Mouse (Mus musculus) ES-E14 (cell line): ENCODE measurements around the gene St8sia6.

Source experiments
- CHD2 ChIP-seq: IDR thresholded peaks from 2 replicates; pipeline ENCODE4 v1.6.1; 2014; ENCODE audit warnings: mild to moderate bottlenecking, low read depth, low read length, inconsistent platforms
- ZC3H11A ChIP-seq: IDR thresholded peaks from 2 replicates; pipeline ENCODE4 v1.6.1; 2012; ENCODE audit warnings: low read depth, mild to moderate bottlenecking, inconsistent platforms, low read length, borderline replicate concordance
- ZNF384 ChIP-seq: IDR thresholded peaks from 2 replicates; pipeline ENCODE4 v1.6.1; 2012; ENCODE audit warnings: low read depth, low read length, inconsistent platforms

GRCm38 (mm10) chr2:13816645-13817044 lies 22.8 kb upstream of the St8sia6 start:
- TF ChIP-seq CHD2 = no peak
- no peak for TF ChIP-seq ZC3H11A
- no peak for TF ChIP-seq ZNF384
